Mouse (Mus musculus) stomach, postnatal 0 days (tissue): ENCODE results near the gene Platr17. TPM values are rescaled to one million over a fixed set of nuclear protein-coding genes. Genes with fewer than 3 reads are reported as not detected.

Experiments used
- ATAC-seq: fragments of 200-750 bp; cut with Nextera tagmentation; 2 replicates; pipeline ENCODE4 v1.8.0; 2017; ENCODE audit not compliant: low FRiP score, low TSS enrichment
- DNase-seq: peaks from one replicate; pipeline ENCODE4 v3.0.0-alpha.2; 2016; ENCODE audit warnings: low spot score
- H3K27ac ChIP-seq: fragments of 300-500 bp; sonication (generic); replicated peaks from 2 replicates; pipeline ENCODE4 v1.5.1; 2014; ENCODE audit warnings: mild to moderate bottlenecking, control low read depth
- H3K27me3 ChIP-seq: fragments of 300-500 bp; sonication (generic); 2 replicates; pipeline ENCODE4 v1.6.1; 2014; ENCODE audit warnings: low read length; ENCODE audit not compliant: control insufficient read depth, insufficient read depth
- H3K36me3 ChIP-seq: fragments of 300-500 bp; sonication (generic); 2 replicates; pipeline ENCODE4 v1.6.1; 2014; ENCODE audit warnings: low read length, mixed read lengths; ENCODE audit not compliant: control insufficient read depth, insufficient read depth
- H3K4me1 ChIP-seq: fragments of 300-500 bp; sonication (generic); replicated peaks from 2 replicates; pipeline ENCODE4 v1.6.1; 2014; ENCODE audit warnings: antibody characterized with exemption; ENCODE audit not compliant: control insufficient read depth, insufficient read depth
- H3K4me2 ChIP-seq: fragments of 300-500 bp; sonication (generic); replicated peaks from 2 replicates; pipeline ENCODE4 v1.6.1; 2014; ENCODE audit warnings: low read depth, mild to moderate bottlenecking, control low read depth, moderate library complexity
- H3K4me3 ChIP-seq: fragments of 300-500 bp; sonication (generic); 2 replicates; pipeline ENCODE4 v1.5.1; 2014; ENCODE audit warnings: low read depth, low read length, control low read depth
- H3K9ac ChIP-seq: fragments of 300-500 bp; sonication (generic); 2 replicates; pipeline ENCODE4 v1.6.1; 2014; ENCODE audit warnings: mild to moderate bottlenecking, low read length, control low read depth, mixed read lengths
- H3K9me3 ChIP-seq: fragments of 300-500 bp; sonication (generic); 2 replicates; pipeline ENCODE4 v1.6.1; 2016; ENCODE audit warnings: low read length; ENCODE audit not compliant: control insufficient read depth
- CTCF ChIP-seq: IDR thresholded peaks from 2 replicates; pipeline ENCODE4 v1.5.1; 2016; ENCODE audit warnings: antibody characterized with exemption, low read depth, mild to moderate bottlenecking, moderate library complexity
- EP300 ChIP-seq: optimal IDR thresholded peaks from 2 replicates; pipeline ENCODE3; 2016; ENCODE audit warnings: antibody characterized with exemption
- WGBS: fragments of 180-500 bp; shearing (Covaris S2); extraction: QIAGEN DNeasy Blood & Tissue Kit; methylation state at CpG from one replicate; pipeline ENCODE4 v1.1.7; 2014; 5-methylcytosine and 5-hydroxymethylcytosine counted together
- polyA plus RNA-seq: library from polyadenylated mRNA; unstranded; fragments of >200 nt; fragmentation: Nextera tagmentation; extraction: Ambion mirVana; gene quantifications from 2 replicates; pipeline ENCODE4 v1.2.1, GENCODE M21; 2015

Platr17 gene
- polyA plus RNA-seq, 1 experiment from 2014 or later: 1.1 TPM

- Histone ChIP-seq H3K9me3 (no peaks in the 10 kb centered on the region), H3K27me3 (no peaks in the 10 kb centered on the region), H3K4me1 (0 out of 2 replicates have a peak, but pooled peaks cover 3% of the 10 kb centered on the region), H3K27ac (no peak overlapping the region), H3K9ac (no peak overlapping the region), H3K4me3 (no peak overlapping the region), H3K36me3 (peaks cover 9% of the 10 kb centered on the region; the same call in 1 of the 2 replicates), H3K4me2 (no peak overlapping the region)
- peak; percentile 58 for DNase-seq
- TF ChIP-seq EP300 (no peak), CTCF (peak; percentile 69)
- ATAC-seq: no peak
- WGBS: 87% methylated on average over 10 of the region's 10 CpGs
Observed at GRCm38 (mm10) chr17:33924577-33925283, 19.8 kb downstream of the Platr17 start.

- 0 out of 2 replicates have a peak, but pooled peaks cover 3% of the 10 kb centered on the region for H3K4me1 ChIP-seq
- DNase-seq: peak; percentile 15
Observed at GRCm38 (mm10) chr17:33925406-33926116, 20.6 kb downstream of the Platr17 start.

GRCm38 (mm10) chr17:33926207-33926932, 21.4 kb downstream of the Platr17 start:
- H3K27ac ChIP-seq: no peak overlapping the region
- peak; percentile 77 for DNase-seq
- ATAC-seq: no peak
- no peaks in the 10 kb centered on the region for H3K9me3 ChIP-seq
- no peak overlapping the region for H3K9ac ChIP-seq
- H3K36me3 ChIP-seq: peaks cover 9% of the 10 kb centered on the region; the same call in 1 of the 2 replicates
- TF ChIP-seq EP300 (no peak), CTCF (peak; percentile 70)
- H3K4me2 ChIP-seq: no peak overlapping the region
- H3K4me3 ChIP-seq: no peak overlapping the region
- no peaks in the 10 kb centered on the region for H3K27me3 ChIP-seq
- 72% methylated on average over 17 of the region's 17 CpGs for whole genome bisulfite sequencing
- 0 out of 2 replicates have a peak, but pooled peaks cover 3% of the 10 kb centered on the region for H3K4me1 ChIP-seq

More at GRCm38 (mm10) chr17:33925406-33926116, 20.6 kb downstream of the Platr17 start:
- no peak overlapping the region for H3K27ac ChIP-seq
- H3K4me3 ChIP-seq: no peak overlapping the region
- H3K27me3 ChIP-seq: no peaks in the 10 kb centered on the region
- H3K9ac ChIP-seq: no peak overlapping the region
- H3K36me3 ChIP-seq: peaks cover 9% of the 10 kb centered on the region; the same call in 1 of the 2 replicates
- no peak for ATAC-seq
- H3K4me2 ChIP-seq: no peak overlapping the region
- TF ChIP-seq EP300 (no peak), CTCF (peak; percentile 47)
- no peaks in the 10 kb centered on the region for H3K9me3 ChIP-seq
- 83% methylated on average over 21 of the region's 21 CpGs for WGBS

- peaks cover 12% of the 10 kb centered on the region for H3K36me3 ChIP-seq
- DNase-seq (no peak), ATAC-seq (no peak)
- no peak for TF ChIP-seq EP300
- TF ChIP-seq CTCF: no peak
- peak overlapping the region; percentile 100 for H3K4me2 ChIP-seq
- H3K27me3 ChIP-seq: no peaks in the 10 kb centered on the region
- H3K9me3 ChIP-seq: no peaks in the 10 kb centered on the region
- H3K9ac ChIP-seq: peak overlapping the region; percentile 82; the same call in 1 of the 2 replicates
- peak overlapping the region; percentile 84 for H3K4me3 ChIP-seq
- H3K27ac ChIP-seq: no peak overlapping the region
- WGBS: 58% methylated on average over 21 of the region's 21 CpGs
- H3K4me1 ChIP-seq: 0 out of 2 replicates have a peak, but pooled peaks cover 3% of the 10 kb centered on the region
Observed at GRCm38 (mm10) chr17:33928251-33928947, 23.5 kb downstream of the Platr17 start.
